Mouse (Mus musculus) heart, postnatal 0 days (tissue): ENCODE measurements around the gene Insm2.

Source experiments
- CTCF ChIP-seq: IDR thresholded peaks from 2 replicates; pipeline ENCODE4 v1.5.1; 2016; ENCODE audit warnings: antibody characterized with exemption, control low read depth, low read depth
- EP300 ChIP-seq: IDR thresholded peaks from 2 replicates; pipeline ENCODE4 v1.6.1; 2016; ENCODE audit warnings: antibody characterized with exemption, low read depth

DNA sequence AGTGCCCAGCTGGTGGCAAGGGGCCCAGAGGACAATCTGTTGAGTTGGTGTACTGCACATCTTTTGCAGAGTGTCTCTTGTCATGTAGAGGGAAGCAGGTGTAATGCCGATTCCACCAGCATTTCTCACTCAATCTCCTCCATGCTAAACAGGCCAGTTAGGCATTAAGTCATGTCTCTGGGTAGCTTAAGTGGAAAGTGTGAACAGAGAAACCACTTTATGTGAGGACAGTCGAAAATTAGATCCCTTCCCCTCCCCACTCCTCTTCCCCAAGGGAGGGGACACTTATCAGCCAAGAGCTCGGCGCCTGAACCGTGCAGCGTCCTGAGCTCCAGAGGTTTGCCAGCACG, 715 bp upstream of the Insm2 start:
- TF ChIP-seq CTCF (no peak), EP300 (no peak)
